Mouse (Mus musculus): ENCODE data around the gene Vps35.

- TF ChIP-seq CTCF (IDR thresholded peaks at IDR 0.05; ENCODE audit: insufficient read depth, low read length) (no peak), POLR2A (IDR thresholded peaks at IDR 0.05; ENCODE audit: borderline replicate concordance, extremely low read depth, low read depth, low read length) (no peak)
These were observed 35.5 kb upstream of the Vps35 start for GRCm38 (mm10) chr8:85335105-85335504.
